Mouse (Mus musculus): ENCODE data around the gene Mcts1.

Mcts1 gene

DNA sequence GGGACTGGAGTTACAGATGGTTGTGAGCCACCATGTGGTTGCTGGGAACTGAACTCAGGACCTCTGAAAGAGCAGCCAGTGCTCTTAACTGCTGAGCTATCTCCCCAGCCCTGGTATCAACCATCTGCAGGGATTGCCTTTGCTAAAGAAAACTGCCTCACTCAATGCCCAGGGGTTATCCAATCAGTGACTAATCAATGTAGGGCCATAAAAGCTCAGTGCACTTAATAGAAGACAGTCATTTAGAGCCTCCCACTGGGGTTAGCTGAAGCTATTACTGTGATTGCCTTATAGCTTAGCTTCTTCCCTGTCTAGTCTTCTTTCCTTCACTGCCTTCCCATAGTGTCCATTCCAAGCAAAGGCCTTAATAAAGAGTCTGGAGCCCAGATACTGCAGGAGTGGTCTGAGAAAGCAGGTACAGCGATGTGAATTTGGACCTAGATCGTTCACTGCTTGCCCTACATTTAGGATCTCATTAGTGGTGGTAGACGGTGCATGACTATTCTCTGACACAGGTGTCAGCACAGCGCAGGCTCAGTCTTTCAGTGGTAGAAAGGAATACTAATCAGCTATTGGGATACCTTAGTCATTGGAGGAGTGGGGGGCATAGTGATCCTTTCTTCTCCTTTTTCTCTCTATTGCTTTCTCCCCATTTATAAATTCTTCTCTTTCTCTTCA, 56.0 kb downstream of the Mcts1 start:
- DNase-seq: no peak

Measured in B cell, adult 2 months (primary cell).